Mouse (Mus musculus): ENCODE measurements at regions not wholly inside any gene's neighbourhood (a gene's known extent, or its start where the extent isn't known, plus 50 kb on each side); places are given as distances from the start of the nearest gene placed in this dataset.
A peak's percentile ranks its signal among the peaks of the same experiment; 100 is the strongest.

- DNase-seq: no peak
Measured at GRCm38 (mm10) chr10:105704472-105705235, 130.4 kb upstream of the Tmtc2 start.

DNA sequence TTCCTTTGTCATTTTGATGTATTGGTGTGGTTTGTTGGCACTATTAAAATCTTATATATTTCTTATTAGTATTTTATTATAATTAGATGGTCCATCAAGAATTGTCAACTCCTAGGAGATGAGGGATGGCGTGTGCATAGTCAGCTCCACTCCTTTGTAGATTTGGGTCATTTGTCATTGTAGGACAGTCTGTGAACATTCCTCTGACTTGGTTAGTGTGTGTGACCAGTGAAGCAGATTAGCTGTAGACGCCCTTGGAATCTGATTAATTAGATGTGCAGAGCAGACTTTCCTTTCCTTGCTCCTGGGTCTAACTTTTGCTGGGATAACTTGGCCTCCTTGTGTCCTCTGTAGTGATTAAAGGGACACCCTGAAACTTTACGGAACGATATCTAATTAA, 118.9 kb upstream of the Tmtc2 start:
- DNase-seq: no peak

DNA sequence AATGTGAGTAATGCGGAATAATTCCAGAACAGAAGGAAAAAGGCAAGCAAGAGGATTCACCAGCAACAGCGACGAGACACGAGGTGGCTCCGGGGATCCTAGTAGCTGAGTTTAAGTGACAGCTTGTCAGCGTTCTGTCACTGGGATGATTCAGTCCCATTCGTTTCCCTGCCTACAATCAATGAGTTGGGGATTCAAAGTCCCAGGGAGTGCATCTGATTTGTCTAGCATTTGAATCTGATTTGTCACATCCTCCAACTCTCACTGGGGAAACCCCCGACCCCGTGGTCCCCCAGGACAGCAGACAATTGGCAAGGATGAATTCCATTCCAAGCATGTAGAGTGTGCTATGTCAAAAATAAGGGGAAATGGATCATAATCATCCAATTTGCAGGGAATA, 115.1 kb upstream of the Tmtc2 start:
- no peak for DNase-seq

- DNase-seq: no peak
Measured at GRCm38 (mm10) chr10:105688879-105689278, 114.6 kb upstream of the Tmtc2 start.

DNA sequence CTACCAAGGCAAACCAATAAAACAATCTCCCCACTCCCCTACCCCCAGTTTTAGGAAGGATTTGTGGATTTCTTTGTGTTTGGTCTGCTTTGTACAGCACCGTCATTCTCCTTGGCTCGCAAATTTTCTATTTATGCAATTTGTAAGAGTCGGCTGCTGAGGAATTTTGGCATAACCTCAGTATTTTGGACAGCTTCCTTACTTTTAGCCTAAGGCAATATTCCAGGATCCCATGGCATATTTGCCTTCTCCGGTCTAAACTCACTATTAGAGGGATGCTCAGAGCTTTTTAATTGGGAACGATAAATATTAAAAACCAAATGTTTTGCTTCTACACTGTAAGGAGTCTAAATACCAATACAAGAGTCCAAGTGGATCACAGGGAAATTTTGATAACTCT, 112.6 kb upstream of the Tmtc2 start:
- no peak for DNase-seq

DNA sequence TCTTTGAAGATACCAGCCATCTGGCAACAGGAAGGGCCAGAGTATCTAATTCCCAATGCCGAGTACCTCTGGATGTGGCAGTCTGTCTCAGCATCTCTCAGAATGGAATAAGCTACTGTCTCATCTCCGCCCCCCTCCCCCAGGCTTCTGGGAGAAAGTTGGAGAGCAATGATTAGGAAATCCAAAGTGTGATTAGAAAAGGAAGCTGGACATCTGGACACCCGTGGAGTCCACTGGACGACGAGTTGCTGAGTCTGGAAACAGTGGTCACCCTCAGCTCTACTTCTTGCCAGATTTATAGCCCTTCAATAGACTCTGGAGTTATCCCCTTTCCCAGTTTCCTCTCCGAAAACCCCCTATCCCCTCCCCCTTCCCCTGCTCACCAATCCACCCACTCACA, 105.3 kb upstream of the Tmtc2 start:
- DNase-seq: no peak

- peak; percentile 5 to 10 for DNase-seq
Measured at GRCm38 (mm10) chr10:105666959-105667358, 92.7 kb upstream of the Tmtc2 start.

DNA sequence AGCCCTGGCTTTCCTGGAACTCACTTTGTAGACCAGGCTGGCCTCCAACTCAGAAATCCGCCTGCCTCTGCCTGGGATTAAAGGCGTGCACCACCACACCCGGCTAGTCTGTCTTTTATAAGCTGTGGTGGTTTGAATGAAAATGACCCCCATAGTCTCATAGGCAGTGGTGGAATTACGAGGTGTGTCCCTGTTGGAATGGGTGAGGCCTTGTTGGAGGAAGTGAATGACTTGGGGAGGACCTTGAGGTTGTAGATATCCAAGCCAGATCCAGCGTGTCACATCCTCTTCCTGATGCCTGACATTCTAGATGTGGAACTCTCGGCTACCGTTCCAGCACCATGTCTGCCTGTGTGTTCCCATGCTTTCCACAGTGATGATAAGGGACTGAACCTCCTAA, 86.5 kb upstream of the Tmtc2 start:
- DNase-seq: no peak

DNA sequence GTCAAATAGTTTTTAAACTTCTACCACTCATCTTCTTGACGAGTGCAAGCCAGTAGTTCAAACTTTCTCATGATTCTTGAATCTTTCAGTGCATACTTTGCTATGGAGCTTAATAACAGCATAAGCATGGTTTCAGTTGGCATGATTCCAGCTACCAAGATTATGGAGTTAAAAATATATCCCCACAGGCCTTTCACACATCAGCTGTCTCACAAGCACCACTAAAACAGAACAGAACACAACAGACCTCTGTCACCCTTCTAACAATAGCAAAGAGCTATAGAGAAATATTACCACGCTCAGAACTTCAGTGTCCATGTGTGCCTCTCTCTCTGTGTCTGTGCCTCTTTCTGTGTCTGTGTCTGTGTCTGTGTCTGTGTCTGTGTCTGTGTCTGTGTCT, 82.5 kb upstream of the Tmtc2 start:
- DNase-seq: no peak

DNA sequence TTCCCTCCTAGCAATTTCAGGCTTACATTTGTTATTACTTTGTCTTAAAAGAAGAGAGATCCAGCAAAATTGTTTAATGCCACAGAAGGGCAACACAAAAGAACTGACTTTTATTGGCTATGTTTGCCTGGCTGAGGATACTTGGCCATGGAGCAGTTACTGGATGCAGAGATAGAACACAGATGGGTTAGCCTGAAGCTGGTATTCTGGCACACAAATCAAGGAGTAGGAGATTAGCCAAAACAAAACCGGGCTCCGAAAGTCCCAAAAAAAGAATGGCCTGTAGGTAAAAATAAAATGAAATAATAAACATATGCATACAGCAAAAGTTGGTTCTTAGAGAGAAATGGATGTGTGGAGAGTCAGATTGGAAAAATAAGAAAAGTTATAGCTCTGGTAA, 78.2 kb upstream of the Tmtc2 start:
- DNase-seq: no peak

- DNase-seq: no peak
Measured at GRCm38 (mm10) chr10:105639011-105639451, 64.8 kb upstream of the Tmtc2 start.

DNA sequence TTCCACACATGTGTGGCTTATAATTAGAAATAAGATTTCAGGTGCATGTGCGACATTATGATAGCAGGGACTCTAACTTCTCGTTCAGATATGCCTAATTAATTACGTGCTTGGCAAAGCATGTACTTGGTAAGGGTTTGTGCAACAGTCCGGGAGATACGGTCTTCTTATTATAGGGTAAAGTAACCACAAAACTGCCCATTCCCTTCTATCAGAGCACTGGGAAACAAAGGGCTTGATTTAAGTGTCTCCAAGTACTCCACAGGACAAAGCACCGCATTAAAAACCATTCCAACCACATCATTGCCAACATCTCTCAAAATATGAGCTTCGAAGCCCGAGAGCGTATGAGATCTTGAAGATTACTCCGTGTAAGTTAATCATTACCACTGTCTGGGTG, 64.2 kb upstream of the Tmtc2 start:
- DNase-seq: no peak

DNA sequence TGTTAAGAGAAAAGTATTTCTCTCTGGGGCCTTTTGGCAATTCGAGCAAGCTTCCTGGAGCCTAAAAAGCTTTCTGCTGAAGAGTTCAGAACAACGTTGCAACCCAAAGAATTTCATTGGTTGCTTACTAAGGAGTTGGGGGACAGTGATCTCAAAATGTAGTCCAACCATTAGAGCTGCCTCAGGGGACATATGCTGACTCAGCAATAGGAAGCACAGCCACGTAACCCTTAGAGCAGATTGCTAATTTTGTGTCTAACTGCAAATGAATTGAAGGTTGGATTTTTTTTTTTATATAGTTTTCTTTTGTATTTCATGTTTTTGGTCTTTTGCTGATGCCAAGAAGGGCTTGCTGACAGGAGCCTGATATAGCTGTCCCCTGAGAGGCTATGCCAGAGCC, 52.6 kb upstream of the Tmtc2 start:
- no peak for DNase-seq

- DNase-seq: no peak
Measured at GRCm38 (mm10) chr10:105625324-105625950, 51.2 kb upstream of the Tmtc2 start.
